Mouse (Mus musculus) small intestine, adult 2 months (tissue): Measurements from ENCODE around the gene Stag1. TPM values are rescaled to one million over a fixed set of nuclear protein-coding genes. Genes with fewer than 3 reads are reported as not detected.

Source experiments
- H3K27ac ChIP-seq: fragments of 200-500 bp; 2 replicates; pipeline ENCODE4 v1.5.1; 2012; ENCODE audit warnings: low read depth, low read length, control low read depth, inconsistent platforms; ENCODE audit not compliant: insufficient read depth
- H3K27me3 ChIP-seq: fragments of 200-500 bp; 2 replicates; pipeline ENCODE4 v1.6.1; 2012; ENCODE audit warnings: mild to moderate bottlenecking, moderate library complexity, low read length, inconsistent platforms; ENCODE audit not compliant: control insufficient read depth, insufficient read depth
- H3K36me3 ChIP-seq: fragments of 200-500 bp; 2 replicates; pipeline ENCODE4 v1.6.1; 2012; ENCODE audit warnings: mild to moderate bottlenecking, low read length, control low read depth, inconsistent platforms; ENCODE audit not compliant: control insufficient read depth, insufficient read depth
- H3K4me1 ChIP-seq: fragments of 200-500 bp; 2 replicates; pipeline ENCODE4 v1.6.1; 2012; ENCODE audit warnings: low read length, inconsistent platforms, mixed read lengths; ENCODE audit not compliant: control insufficient read depth, insufficient read depth, insufficient read length
- H3K4me3 ChIP-seq: fragments of 200-500 bp; 2 replicates; pipeline ENCODE4 v1.5.1; 2012; ENCODE audit warnings: low read depth, mild to moderate bottlenecking, control low read depth, inconsistent platforms, low read length, moderate library complexity
- CTCF ChIP-seq: fragments of 200-500 bp; IDR thresholded peaks from 2 replicates; pipeline ENCODE4 v1.5.1; 2012; ENCODE audit warnings: low read depth, mild to moderate bottlenecking, control low read depth, inconsistent platforms, low read length, moderate library complexity, mixed read lengths; ENCODE audit not compliant: insufficient replicate concordance, insufficient read length; ENCODE audit errors: extremely low read depth
- POLR2A ChIP-seq: fragments of 200-500 bp; IDR thresholded peaks from 2 replicates; pipeline ENCODE4 v1.6.1; 2012; ENCODE audit warnings: low read depth, mild to moderate bottlenecking, control low read depth, inconsistent platforms, low read length, moderate library complexity
- WGBS: fragments of 180-500 bp; shearing (Covaris S2); methylation state at CpG from one replicate; pipeline ENCODE4 v1.1.7; 2018; 5-methylcytosine and 5-hydroxymethylcytosine counted together
- polyA plus RNA-seq: library from polyadenylated mRNA; depleted of rRNA; stranded (reverse); fragments of >200 nt; gene quantifications from 2 replicates; pipeline ENCODE4 v1.2.3, GENCODE M21; 2012

Gene Stag1
- polyA plus RNA-seq, 1 experiment: 0.89 TPM

GRCm38 (mm10) chr9:100570626-100571233 is 26.9 kb upstream of the Stag1 start, which contains the start of gene Slc35g2:
TSS of gene Slc35g2 (minus strand) at chr9:100571090.
- H3K4me3 ChIP-seq: peak within 1 kb of the TSS; percentile 62
- peaks cover 4% of the 10 kb centered on the region; the same call in 1 of the 2 replicates for H3K4me1 ChIP-seq
- no peaks in the 10 kb centered on the region for H3K27me3 ChIP-seq
- H3K36me3 ChIP-seq: no peaks in the 10 kb centered on the region
- H3K27ac ChIP-seq: no peak within 1 kb of the TSS
- WGBS: under 1% methylated on average over 55 of the region's 55 CpGs
- no peak for TF ChIP-seq CTCF
- TF ChIP-seq POLR2A: no peak

GRCm38 (mm10) chr9:100571511-100571910 is 26.1 kb upstream of the Stag1 start:
- TF ChIP-seq CTCF: no peak
- TF ChIP-seq POLR2A: no peak
- H3K27me3 ChIP-seq: no peaks in the 10 kb centered on the region
- H3K4me3 ChIP-seq: no peak overlapping the region
- 80% methylated on average over 1 of the region's 1 CpGs for WGBS
- peaks cover 4% of the 10 kb centered on the region; the same call in 1 of the 2 replicates for H3K4me1 ChIP-seq
- H3K36me3 ChIP-seq: no peaks in the 10 kb centered on the region
- H3K27ac ChIP-seq: no peak overlapping the region

- Histone ChIP-seq H3K4me1 (peaks cover 7% of the 10 kb centered on the region; the same call in 1 of the 2 replicates), H3K27ac (no peak overlapping the region), H3K4me3 (no peak overlapping the region), H3K27me3 (no peaks in the 10 kb centered on the region), H3K36me3 (no peaks in the 10 kb centered on the region)
- TF ChIP-seq POLR2A (no peak), CTCF (no peak)
- 70% methylated on average over 2 of the region's 2 CpGs for WGBS
Observed at GRCm38 (mm10) chr9:100573300-100573699, 24.3 kb upstream of the Stag1 start.

GRCm38 (mm10) chr9:100573942-100574341 is 23.7 kb upstream of the Stag1 start:
- H3K4me1 ChIP-seq: peaks cover 7% of the 10 kb centered on the region; the same call in 1 of the 2 replicates
- 62% methylated on average over 5 of the region's 5 CpGs for WGBS
- H3K27me3 ChIP-seq: no peaks in the 10 kb centered on the region
- no peak overlapping the region for H3K4me3 ChIP-seq
- no peak for TF ChIP-seq CTCF
- TF ChIP-seq POLR2A: no peak
- H3K27ac ChIP-seq: no peak overlapping the region
- no peaks in the 10 kb centered on the region for H3K36me3 ChIP-seq

GRCm38 (mm10) chr9:100580196-100580740 is 17.3 kb upstream of the Stag1 start:
- H3K27me3 ChIP-seq: no peaks in the 10 kb centered on the region
- peaks cover 13% of the 10 kb centered on the region for H3K4me1 ChIP-seq
- H3K36me3 ChIP-seq: no peaks in the 10 kb centered on the region
- TF ChIP-seq POLR2A (no peak), CTCF (no peak)
- H3K4me3 ChIP-seq: peak overlapping the region; percentile 57
- peak overlapping the region; percentile 52 for H3K27ac ChIP-seq
- WGBS: 29% methylated on average over 20 of the region's 20 CpGs

GRCm38 (mm10) chr9:100581543-100582492 is 15.8 kb upstream of the Stag1 start:
- peaks cover 13% of the 10 kb centered on the region for H3K4me1 ChIP-seq
- WGBS: 23% methylated on average over 13 of the region's 13 CpGs
- H3K27me3 ChIP-seq: no peaks in the 10 kb centered on the region
- H3K4me3 ChIP-seq: no peak overlapping the region
- H3K27ac ChIP-seq: peak overlapping the region; percentile 66
- H3K36me3 ChIP-seq: no peaks in the 10 kb centered on the region
- no peak for TF ChIP-seq POLR2A
- no peak for TF ChIP-seq CTCF

- no peaks in the 10 kb centered on the region for H3K36me3 ChIP-seq
- H3K4me3 ChIP-seq: peak overlapping the region; percentile 13; the same call in 1 of the 2 replicates
Observed at GRCm38 (mm10) chr9:100582883-100583575, 14.6 kb upstream of the Stag1 start.

More at GRCm38 (mm10) chr9:100582883-100583575, 14.6 kb upstream of the Stag1 start:
- Histone ChIP-seq H3K27ac (peak overlapping the region; percentile 46), H3K4me1 (peaks cover 11% of the 10 kb centered on the region), H3K27me3 (no peaks in the 10 kb centered on the region)
- TF ChIP-seq POLR2A (no peak), CTCF (no peak)
- 21% methylated on average over 13 of the region's 13 CpGs for whole genome bisulfite sequencing
